Mouse (Mus musculus): Measurements from ENCODE around the gene Junb.

The Junb gene

GRCm38 (mm10) chr8:84987903-84988302 lies 9.4 kb upstream of the Junb start:
- DNase-seq (ENCODE audit: low read depth, low spot score), result no peak

GRCm38 (mm10) chr8:84987388-84987787 lies 8.9 kb upstream of the Junb start:
- DNase-seq (ENCODE audit: low read depth, low spot score), result no peak

GRCm38 (mm10) chr8:84986379-84986945 lies 7.9 kb upstream of the Junb start:
- DNase-seq (ENCODE audit: low read depth, low spot score), result no peak

GRCm38 (mm10) chr8:84985684-84986378 lies 7.3 kb upstream of the Junb start:
- DNase-seq (ENCODE audit: low read depth, low spot score), result peak; percentile 95

DNA sequence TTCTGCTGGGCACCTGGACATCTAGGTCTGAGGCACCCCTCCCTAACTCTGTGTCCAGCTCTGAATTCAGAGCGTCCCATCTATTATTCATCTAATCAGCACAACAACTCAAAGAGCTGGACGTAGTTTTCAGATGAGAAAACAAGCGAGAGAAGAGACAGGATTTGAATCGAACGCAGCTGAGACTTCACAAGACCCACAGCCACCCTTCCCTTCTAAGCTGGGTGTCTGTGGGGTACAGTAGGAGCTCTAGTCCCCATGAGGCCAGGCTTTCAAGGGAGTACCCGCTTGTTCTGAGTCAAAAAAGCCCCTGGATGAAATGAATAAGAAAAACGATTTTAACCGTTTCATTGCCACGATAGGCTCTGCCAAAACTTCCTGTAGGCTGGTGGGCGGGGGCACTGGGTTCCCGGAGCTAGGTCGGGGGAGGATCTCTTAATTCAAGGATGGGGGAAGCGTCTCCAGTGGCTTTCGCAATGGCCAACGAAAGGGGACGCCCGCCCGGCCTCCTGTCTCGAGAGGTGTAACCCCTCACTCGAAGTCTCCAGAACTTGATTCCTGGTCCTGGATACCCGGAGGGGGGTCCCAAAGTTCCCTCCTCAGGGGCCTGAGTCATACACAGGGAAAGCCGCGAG lies 6.6 kb upstream of the Junb start:
- DNase-seq (ENCODE audit: low read depth, low spot score), result no peak

- DNase-seq (ENCODE audit: low read depth, low spot score), result no peak
Observed at GRCm38 (mm10) chr8:84984294-84985048, 6.0 kb upstream of the Junb start.

DNA sequence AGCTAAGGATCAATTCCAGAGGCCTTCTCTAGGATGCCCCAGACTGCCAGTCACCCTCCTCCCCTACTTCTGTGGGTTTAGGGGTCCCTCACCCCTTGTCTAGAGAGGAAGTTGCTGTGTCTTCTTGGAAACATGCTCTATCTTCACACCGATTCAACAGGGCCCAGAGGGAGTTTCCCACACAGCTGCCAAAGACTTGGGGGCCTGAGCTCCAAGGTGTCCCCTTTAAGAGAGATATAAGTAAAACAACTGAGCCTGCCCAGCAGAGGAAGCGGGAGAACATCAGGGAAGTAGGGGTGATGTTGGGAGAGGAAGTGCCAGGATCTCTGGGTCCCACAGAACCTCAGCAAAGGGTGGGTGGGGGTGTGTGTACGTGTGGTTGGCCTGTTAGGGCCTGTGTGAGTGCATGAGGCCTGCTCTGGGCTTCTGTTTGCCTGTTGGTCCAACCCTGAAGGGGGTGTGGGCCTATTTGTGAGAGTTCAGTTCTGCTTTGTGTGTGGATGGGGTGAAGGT lies 4.0 kb upstream of the Junb start:
- no peak for DNase-seq (ENCODE audit: low read depth, low spot score)

- DNase-seq (ENCODE audit: low read depth, low spot score), result no peak
Observed at GRCm38 (mm10) chr8:84981644-84982498, 3.4 kb upstream of the Junb start.

GRCm38 (mm10) chr8:84980622-84981358 lies 2.3 kb upstream of the Junb start:
- peak; percentile 35 for DNase-seq (ENCODE audit: low read depth, low spot score)

GRCm38 (mm10) chr8:84979599-84980421 lies 1.3 kb upstream of the Junb start:
- DNase-seq (ENCODE audit: low read depth, low spot score), result peak; percentile 95

- DNase-seq (ENCODE audit: low read depth, low spot score), result peak; percentile 85
Observed at GRCm38 (mm10) chr8:84977435-84978247, 877 bp downstream of the Junb start.

GRCm38 (mm10) chr8:84976763-84977434 lies 1.6 kb downstream of the Junb start:
- DNase-seq (ENCODE audit: low read depth, low spot score), result no peak

DNA sequence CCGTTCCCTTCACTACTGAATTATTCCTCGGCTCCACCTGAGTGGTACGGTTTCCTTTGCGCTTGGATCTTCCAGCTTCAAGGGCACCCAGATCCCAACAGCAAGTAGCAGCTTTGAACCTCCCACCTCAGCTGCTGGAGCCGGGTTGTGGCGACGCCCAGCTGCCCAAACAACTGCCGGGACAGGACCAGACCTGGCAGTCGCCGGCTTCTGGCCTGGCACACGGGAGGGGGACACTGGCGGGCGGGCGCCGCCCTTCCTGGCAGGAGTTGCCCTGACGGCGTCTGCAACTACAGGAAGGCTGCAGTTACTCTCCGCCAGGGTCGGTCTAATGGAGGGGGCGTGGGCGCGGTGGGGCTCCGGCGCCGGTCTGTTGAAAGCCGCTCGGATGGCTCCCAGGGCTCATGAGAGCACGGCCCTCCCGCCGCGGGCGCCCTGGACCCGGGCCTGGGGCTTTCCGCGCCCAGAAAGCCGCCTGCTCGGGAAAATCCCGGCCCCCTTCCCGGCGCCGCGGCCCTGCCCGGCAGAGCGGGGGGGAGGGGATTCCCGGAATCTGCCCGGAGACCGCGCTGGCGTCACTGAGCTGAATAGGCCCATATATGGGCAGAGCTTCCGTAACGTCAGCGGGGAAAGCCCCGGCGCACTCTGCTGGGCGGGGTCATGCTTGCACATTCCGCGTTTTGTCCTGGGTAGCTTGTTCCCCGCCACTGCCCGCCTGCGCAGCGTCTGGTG lies 2.3 kb downstream of the Junb start:
- peak; percentile 97 for DNase-seq (ENCODE audit: low read depth, low spot score)

GRCm38 (mm10) chr8:84975434-84975833 lies 3.1 kb downstream of the Junb start:
- peak; percentile 79 for DNase-seq (ENCODE audit: low read depth, low spot score)

DNA sequence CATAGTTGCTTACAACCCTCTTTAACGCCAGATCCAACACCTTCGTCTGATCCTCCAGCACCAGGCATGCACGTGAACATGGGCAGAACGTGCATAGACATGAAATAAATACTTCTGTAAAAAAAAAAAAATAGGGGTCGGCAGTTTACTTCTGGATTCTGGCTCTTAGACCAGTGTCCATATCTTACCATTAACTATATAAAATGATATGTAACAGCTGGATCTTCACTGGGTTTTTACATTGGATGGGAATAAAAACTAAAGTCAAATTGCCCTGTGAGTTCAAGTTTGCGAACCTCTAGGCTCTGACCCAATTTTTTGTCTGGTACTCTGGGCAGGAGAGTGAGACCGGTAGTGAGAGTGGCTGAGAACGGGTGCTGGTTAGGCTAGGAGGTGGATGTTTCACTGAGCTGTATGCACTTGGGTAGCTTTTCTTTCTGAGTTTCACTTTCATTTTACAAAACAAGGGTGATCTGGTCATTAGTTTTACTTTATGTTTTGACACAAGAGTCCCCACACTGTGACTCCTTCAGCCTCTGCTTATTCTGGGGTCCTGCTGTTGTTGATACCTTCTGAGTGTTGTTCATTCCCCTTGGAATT lies 3.9 kb downstream of the Junb start:
- DNase-seq (ENCODE audit: low read depth, low spot score), result no peak

GRCm38 (mm10) chr8:84973803-84974542 lies 4.5 kb downstream of the Junb start:
- peak; percentile 81 for DNase-seq (ENCODE audit: low read depth, low spot score)

All from ZHBTc4 (cell line).